Mouse (Mus musculus): Measurements from ENCODE around the gene Acadl.

Acadl gene

DNA sequence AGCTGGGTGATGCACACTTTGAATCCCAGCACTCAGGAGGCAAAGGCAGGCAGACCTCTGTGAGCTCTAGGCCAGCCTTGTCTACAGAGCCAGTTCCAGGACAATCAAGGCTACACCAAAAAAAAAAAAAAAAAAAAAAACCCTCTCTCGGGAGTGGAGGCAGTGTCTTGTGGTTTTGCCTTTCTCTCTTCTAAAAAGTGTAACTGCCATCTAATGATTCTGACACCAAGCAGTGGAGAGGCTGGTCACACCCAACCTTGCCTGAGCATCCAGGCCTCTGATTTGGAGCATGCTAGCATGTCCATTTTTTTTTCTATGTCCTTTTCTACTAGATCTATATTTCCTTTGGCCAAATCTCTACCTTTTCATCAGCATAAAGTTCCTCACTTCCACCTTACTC, 23.9 kb downstream of the Acadl start:
- DNase-seq, result no peak

DNA sequence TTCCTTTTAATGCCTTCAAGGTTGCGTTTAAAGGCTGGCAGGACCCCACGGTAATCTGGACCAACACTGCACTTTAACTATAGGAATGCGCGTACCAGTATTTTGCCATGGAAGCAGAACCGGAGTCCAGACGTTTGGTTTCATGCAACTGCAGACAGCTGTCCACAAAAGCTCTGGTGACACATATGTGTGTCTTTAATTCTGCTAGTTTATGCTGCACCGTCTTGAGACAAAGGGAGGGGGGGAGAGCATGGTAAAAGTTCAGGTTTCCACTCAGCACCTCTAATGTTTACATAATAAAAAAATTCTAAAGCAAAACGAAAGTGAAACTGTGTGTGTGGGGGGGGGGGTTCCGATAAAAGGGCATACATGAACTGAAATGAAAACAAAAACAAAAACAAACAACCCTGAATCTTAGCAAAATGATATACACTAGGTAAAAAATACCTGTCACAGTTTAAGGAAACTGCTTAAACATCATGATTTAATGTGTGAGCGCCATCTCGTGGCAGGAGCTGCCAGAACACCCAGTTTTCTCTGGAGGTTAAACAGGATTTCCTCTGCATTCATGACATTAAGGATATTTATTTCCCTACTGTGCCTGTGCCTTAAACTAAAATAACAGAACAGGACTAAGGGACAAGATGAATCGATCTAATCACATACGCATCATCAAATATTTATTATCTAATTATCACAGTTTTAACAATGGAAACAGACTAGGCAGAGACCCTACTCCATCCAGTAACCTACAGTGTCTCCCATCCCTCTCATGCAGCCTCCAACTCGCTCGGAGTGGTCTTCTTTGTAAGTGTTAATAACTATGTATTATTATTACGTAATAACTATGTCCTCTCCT, 24.7 kb downstream of the Acadl start:
- DNase-seq, result peak; percentile 73 to 84

DNA sequence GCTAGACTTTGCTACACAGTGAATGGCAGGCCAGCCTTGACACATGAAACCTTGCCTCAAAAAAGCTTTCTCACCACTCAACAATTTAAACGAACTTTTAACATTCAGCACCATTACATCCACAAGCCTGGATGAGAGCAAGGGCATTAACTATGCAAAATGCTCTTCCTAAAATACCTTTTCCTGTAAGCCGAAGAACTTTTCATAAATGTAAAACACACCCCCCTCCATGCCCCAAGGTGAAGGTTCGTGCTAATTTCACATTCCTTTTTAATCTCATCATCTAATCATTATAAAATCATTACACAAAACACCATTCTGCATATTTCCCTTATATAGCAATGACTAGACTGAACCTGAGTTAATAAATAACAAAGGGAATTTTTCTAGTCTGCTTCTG, 25.9 kb downstream of the Acadl start:
- no peak for DNase-seq

DNA sequence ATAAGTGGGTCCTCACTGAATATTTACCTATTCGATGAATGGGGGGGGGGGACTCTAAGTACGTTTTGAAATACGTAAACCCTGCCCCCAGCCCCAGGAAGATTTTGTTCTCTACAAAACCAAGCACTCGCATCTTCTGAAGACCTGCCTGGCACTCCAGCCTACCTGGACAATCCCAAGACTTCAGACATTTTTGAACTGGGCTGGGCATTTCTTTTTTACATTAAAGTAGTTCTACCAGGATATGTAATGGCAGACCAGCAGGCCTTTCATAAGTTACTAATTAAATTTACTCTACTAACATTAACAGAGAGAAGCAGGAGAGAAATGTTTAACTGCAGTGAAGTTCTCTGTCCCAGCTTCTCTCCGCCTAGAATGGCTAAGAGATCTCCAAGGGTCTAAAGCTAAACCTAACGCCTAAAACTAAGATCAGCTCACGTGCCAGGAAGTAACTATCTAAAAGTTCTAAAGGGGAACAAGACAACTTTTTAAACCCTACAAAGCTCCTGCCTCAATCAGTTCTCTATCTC, 30.4 kb downstream of the Acadl start:
- DNase-seq, result no peak

DNA sequence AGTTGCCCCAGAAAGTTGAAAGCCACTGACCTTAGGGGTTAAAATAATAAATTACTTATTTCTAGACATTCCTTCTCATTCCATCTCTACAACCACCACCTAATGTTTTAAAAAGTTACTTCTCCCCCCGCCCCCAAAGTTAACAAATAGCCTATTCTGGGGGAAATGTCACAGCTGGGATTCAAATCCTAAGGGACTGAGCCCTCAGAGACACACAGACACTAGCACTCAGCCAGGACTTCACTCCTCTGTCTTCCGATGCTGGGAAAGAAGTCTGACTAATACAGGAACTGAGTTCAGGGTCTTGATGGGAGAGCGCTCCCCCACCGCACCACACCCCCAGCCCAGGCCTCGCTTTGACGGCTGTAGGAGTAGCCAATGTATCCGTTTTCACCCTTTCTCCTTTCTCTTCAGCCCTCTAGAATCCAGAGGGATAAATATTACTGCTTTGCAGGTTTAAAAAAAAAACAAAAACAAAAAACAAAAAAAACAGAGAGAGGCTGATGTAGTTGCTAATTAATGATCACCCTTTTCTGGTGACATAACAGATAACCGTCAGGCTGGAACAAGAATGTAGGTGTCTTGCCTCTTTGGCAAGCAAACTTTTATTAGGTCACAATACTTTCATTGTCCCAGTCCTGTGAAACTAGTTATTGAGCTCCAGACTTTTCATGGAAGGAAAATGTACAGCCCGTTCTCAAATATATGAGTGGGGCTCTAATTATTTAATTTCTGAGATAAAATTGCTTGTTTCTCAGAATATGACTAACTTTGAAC, 31.1 kb downstream of the Acadl start:
- DNase-seq, result no peak

DNA sequence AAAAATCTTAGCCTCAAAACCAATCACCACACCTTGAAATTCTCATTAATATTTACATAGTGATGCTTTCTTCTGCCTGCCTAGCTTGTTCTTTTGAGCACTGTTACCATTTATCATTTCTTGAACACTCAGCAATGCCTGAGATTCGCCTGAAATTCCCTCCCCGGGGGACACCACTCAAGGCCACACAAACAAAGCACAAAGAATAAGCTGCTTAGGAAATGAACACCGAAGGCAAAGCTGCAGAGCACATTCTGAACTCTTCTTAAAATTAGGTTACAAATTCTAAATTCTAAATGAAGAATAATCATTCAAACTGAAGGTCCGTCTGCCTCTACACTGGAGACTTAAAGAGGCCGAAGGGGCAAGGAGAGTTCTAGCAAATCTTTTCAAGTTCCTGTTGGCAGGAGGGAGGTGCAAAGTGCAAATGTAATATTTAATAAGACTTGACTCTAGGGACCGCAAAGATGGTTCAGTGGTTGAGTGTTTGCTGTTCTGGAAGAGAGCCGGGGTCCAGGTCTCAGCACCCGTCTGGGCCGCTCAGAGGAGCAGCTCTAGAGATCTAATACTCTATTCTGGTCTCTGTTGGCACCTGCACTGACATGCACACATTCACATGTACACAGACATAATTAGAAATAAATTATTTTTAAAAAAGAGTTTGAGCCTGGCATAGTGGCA, 33.5 kb downstream of the Acadl start:
- DNase-seq, result no peak

DNA sequence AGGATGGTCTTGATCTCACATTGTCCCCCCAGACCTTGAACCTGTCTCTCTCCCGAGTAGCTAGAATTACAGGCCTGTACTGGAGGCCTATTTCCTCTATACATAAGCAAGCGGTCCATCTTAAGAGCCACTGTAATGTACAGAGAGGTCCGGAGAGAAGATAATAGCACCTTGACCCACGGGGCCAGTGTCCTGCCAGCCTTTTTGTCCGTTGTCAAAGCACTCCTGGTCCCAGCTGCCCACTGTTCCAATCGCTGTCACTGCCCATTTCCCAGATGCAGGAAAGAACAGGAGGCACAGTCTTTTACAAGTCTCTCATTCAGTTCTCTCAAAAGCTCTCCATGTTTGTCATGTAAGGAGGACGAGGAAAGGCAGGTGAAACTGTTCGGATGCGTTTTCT, 41.1 kb downstream of the Acadl start:
- no peak for DNase-seq

DNA sequence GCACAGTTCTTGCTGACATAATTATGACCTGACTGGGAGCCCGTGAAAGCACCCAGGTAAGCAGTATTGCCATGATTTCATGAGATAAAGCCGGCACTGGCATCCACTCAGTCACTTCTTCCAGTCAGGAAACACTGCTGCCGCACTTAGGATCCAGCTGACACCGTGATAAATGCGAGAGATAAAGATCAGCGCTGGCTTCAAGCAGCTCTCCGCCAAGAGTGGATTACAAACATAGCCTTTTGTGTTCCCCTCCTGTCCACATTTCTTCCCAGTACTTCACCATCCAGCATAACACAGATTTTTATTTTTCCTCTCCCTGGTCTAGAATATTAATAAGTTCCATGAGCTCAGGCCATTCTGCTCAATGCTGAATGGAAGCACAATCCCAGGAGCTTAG, 42.8 kb downstream of the Acadl start:
- peak; percentile 26 to 50 for DNase-seq

DNA sequence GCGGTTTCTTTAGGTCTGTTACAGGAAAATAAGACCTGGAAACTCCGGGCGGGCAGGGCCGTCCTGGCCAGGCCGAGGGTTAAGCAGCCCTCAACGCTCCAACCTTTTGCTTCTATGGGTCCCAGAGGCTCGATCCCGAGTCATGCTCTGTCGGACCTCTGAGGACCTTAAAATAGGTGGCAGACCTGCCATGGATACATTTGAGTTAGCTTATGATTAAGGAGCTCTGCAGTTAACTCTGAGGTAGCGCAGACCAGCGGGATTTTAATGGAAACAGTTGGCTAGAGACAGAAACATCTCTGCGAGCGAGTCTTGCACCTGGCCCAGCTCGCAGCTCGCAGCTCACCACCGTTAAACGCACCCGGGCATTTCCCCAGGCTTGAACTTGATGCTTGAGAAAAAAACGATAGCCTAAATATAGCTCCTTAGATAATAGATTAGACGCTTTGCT, 45.2 kb downstream of the Acadl start:
- peak in 1 of 2 experiments; percentile 32 for DNase-seq

DNA sequence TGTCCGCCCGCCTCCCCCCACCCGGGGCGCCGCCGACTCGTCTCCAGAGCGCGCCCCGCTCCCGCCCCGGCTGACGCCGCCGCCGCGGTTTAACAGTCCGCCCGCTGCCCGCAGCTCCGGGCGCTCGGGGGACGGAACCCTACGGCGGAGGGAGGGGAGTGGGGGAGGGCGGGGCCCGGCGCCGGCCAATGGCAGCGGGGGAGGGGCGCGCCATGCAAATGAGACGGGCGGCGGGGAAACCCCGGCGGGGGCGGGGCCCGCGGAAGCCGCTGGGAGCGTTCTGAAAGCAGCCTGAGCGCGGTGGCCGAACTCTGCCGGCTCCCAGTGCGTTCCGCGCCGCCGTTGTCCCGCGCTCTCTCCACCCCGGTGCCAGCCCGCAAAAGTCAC, 45.6 kb downstream of the Acadl start, which contains the start of gene Kansl1l:
Gene Kansl1l, minus strand, starts transcription at position 110 of the 387 bp plus-strand sequence.
- DNase-seq, result peak; percentile 95 to 96

DNA sequence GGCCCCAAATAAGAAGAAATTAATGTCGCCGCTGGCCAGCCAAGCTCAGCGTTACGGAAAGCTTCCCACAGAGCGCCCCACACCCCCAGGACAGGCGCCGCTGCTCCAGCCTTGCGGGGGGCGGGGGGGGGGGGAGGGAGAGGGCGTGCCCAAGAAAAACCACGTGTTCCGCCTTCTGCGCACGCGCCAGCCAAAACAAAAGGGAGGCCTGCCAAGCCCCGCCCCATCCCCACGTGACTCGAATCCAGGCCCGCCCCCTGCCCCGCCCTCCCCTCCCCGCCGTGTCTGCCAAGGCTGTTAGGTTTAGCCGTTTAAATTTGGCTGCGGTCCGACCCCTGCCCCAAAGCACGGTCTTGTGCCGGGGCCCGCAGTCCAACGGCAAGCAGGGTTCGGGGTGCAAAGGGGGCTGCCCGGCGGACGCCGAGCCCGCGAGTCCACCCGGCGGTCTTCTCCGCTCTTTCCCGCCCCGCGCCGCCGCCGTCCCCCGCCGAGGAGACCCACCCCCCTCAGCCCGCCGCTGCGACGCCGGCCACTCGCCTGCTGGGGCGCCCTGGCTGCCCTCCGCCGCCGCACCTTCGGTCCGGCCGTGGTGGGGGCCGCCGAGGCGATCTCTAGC, 46.1 kb downstream of the Acadl start:
- peak; percentile 93 to 96 for DNase-seq

DNA sequence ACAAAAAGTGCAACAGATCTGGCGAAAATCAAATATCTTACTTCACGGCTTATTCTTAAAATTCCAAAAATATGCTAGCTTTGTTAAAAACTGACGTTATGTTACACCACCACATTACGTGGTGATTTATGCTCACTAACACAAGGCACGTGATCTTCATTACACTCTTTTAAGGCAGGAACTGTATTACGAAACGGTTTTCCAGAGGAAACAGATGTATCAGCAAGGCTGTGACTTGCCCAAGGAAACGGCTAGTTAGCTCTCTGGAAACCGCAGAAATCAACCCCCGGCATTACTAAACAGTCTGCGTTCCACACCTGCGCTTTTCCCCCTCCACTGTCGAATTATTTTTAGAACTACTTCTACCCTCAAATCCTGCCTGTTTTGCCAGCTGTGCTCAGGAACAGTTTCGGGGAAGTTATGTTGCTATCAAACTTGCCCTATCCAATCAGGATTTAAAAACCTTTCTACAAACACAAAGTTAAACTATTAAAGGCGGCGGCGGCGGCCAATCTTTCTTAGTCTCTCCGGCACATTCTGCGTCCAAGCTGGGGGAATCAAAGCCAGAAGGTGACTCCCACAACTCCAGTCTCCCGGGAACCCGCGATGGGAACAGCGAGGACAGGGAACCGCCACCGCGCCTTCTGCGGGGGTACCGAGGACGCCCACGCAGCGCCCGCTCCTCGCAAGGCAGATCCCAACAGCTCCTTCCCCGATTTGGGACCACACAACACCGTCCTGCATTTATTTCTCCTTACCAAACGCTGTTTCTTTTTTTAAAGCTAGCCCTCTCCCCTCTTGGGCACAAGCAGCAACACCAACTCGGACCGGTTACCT, 46.9 kb downstream of the Acadl start:
- peak; percentile 61 for DNase-seq

DNA sequence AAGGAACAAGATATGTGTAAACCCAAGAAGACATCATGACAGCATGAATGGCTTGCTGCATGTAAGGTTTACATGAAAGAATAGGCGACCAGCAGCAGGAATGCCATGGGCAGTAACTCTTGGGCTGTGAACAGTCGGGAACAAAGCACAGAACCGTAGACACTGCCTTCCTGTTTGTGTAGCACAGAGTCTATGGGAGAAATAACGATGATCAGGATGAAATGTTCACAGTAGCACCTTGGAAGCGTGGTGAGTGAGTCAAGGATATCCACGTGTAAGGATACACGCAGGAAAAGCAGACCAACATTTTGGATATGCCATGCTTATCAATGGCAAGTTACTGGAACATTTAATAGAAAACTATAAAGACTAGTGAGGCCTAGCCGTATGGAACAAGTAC, 48.3 kb downstream of the Acadl start:
- no peak for DNase-seq

DNA sequence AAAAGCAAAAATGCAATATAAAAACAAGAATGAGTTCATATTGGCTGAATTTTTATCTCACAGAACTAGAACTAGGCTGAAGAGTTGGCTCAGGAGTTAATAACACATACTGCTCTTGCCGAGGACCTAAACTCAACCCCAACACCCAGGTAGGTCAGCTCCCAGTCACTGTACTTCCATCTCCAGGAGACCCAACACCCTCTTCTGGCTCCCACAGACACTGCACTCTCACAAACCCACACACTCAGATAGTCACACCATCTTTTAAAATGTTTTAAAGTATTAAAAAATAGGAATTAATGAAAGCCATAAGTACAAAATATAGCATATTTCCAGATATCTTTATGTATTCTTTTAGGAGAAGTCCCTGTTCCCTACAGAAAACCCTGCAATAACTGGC, 49.9 kb downstream of the Acadl start:
- DNase-seq, result no peak

DNA sequence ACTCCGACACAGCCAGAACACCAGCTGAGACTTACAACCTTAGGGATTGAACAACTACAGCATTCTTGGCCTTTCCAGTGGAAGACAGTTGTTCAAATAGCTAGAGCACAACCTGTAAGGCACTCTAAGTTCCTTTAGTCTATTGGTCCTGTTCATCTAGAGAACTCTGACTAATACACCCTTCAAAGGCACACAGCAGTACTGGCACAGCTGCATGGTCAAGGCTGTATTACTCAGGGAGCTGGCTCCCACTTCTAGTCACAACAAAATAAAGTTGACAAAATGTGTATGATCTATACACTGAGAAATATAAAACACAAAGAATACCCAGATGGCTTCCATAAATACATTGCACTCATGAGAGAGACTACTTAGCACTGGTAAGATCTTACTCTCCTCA, 56.3 kb downstream of the Acadl start:
- no peak for DNase-seq

DNA sequence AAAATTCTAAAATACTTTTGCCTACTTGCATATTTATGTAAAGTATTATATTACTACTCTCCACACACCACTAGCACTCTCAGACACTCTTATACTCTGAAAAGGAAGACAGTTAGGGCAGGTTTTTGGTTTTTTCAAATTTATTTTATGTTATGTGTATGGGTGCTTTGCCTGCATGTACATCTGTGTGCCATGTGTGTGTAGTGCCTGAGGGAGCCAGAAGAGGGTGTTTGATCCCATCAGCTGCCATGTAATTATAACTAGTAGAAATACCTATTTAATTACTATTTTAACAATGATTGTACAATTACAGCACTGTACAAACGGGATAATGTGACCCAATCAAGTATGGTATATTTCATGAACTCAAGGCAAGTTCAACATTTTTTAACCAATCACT, 57.7 kb downstream of the Acadl start:
- DNase-seq, result no peak

DNA sequence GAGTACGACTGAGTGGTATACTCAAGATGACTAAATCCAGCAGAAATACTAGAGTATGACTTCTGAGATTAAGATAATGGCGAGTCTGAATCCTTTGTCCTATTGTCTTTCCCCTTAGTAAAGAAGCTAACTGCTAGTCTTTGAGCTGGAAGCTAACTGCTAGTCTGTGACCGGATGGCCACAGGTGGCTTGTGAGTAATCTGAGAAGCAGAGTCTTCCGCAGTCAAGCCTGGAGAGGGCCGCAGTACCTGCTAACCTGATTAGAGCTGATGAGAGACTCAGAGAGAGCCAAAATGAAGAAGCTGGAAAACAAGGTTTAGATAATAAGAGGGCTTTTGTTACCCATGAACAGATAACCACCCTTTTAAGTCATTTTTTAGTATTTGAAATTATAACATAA, 58.4 kb downstream of the Acadl start:
- DNase-seq, result no peak

DNA sequence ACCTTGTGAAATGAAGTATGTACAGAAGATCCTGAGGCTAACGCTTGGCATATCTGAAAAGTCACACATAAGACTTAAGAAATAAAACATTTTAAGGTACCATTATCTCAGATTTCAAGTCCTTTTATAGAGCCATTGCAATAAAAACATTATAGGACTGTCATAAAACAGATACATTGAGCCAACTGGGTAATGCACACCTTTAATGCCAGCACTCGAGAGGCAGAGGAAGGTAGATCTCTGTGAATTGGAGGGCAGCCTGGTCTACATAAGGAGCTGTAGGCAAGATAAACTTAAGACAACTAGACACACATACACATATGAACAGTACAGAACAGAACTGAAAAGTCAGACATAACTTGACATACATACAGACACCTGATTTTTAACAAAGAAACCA, 65.1 kb downstream of the Acadl start:
- no peak for DNase-seq

DNA sequence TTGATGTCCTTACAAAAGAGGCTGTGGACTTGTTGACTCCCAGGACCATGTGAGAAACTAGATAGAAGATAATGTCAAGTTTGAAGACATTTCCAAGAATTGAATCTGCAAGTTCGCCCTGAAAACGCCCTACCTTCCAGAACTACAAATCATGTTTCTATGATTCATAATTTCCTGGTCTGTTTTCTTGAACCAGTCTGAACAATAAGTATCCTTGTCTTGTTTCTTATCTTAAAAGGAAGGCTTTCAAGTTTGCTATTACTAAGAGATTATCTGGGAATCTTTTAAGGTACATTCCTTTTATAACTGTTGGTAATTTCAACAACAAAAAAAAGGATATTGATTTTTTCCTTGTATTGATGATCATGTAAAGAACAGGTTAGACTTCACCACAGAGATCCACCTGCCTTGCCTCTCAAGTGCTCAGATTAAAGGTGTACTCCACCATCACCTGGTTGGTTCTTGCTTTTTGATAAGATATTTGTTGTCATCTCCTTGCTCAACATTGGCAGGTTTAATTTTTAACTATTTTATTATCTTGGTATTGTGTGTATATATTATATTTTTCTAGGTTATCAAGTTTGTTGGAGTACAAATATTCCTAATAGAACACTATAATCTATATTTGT, 70.1 kb downstream of the Acadl start:
- no peak for DNase-seq

DNA sequence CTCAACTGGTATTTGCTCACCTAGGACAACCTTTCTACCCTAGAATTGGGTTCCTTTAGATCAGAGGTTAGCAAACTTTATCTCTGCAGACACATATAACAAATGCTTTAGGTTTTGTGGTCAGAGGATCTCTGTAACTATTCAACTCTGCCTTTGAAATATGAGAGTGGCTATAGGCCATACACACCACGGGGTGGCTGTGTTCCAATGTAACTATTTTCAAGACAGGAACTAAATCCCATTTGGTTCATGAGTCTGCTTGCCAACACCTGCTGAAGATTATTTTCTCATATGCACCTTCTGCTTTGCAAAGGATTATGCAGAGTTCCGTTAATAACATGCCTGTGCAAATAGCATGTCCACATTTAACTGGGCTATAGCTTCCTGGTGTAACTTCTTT, 80.8 kb downstream of the Acadl start:
- no peak for DNase-seq

DNA sequence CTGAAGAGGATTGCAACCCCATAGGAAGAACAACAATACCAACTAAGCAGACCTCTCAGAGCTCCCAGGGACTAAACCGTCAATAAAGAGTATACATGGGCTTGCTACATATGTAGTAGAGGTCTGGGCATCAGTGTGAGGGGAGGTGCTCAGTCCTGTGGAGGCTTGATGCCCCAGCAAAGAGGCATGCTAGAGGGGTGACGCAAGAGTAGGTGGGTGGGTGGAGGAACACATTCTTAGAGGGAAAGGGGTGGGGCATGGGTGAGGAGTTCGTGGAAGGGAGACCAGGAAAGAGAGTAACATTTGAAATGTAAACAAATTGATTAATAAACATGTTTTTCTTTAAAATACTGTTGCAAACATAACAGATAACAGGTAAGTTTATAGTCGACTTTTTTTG, 82.0 kb downstream of the Acadl start:
- DNase-seq, result no peak
